Mouse (Mus musculus): ENCODE results near the gene Asna1.
A peak's percentile ranks its signal among the peaks of the same experiment; 100 is the strongest.

The Asna1 gene

GRCm38 (mm10) chr8:84989311-84989731 lies 35.8 kb downstream of the Asna1 start:
- DNase-seq (ENCODE audit: low spot score), result no peak

GRCm38 (mm10) chr8:84987903-84988302 lies 37.2 kb downstream of the Asna1 start:
- DNase-seq (ENCODE audit: low spot score), result no peak

- DNase-seq (ENCODE audit: low spot score), result no peak
Measured at GRCm38 (mm10) chr8:84987388-84987787, 37.7 kb downstream of the Asna1 start.

- DNase-seq (ENCODE audit: low spot score), result no peak
Measured at GRCm38 (mm10) chr8:84986379-84986945, 38.6 kb downstream of the Asna1 start.

GRCm38 (mm10) chr8:84985684-84986378 lies 39.2 kb downstream of the Asna1 start:
- peak; percentile 93 for DNase-seq (ENCODE audit: low spot score)

GRCm38 (mm10) chr8:84985049-84985683 lies 39.9 kb downstream of the Asna1 start:
- no peak for DNase-seq (ENCODE audit: low spot score)

GRCm38 (mm10) chr8:84984294-84985048 lies 40.6 kb downstream of the Asna1 start:
- no peak for DNase-seq (ENCODE audit: low spot score)

GRCm38 (mm10) chr8:84982499-84983011 lies 42.5 kb downstream of the Asna1 start:
- no peak for DNase-seq (ENCODE audit: low spot score)

GRCm38 (mm10) chr8:84981644-84982498 lies 43.2 kb downstream of the Asna1 start:
- DNase-seq (ENCODE audit: low spot score), result no peak

- peak; percentile 79 for DNase-seq (ENCODE audit: low spot score)
Measured at GRCm38 (mm10) chr8:84980622-84981358, 44.3 kb downstream of the Asna1 start.

- DNase-seq (ENCODE audit: low spot score), result peak; percentile 94
Measured at GRCm38 (mm10) chr8:84979599-84980421, 45.3 kb downstream of the Asna1 start.

- DNase-seq (ENCODE audit: low spot score), result peak; percentile 97
Measured at GRCm38 (mm10) chr8:84978248-84978940, 46.7 kb downstream of the Asna1 start, which contains the start of gene Junb. Gene Junb, minus strand, starts transcription at chr8:84978718.

GRCm38 (mm10) chr8:84977435-84978247 lies 47.4 kb downstream of the Asna1 start:
- DNase-seq (ENCODE audit: low spot score), result peak; percentile 70

- DNase-seq (ENCODE audit: low spot score), result no peak
Measured at GRCm38 (mm10) chr8:84976763-84977434, 48.2 kb downstream of the Asna1 start.

- peak; percentile 97 for DNase-seq (ENCODE audit: low spot score)
Measured at GRCm38 (mm10) chr8:84976031-84976762, 48.9 kb downstream of the Asna1 start.

GRCm38 (mm10) chr8:84975434-84975833 lies 49.6 kb downstream of the Asna1 start:
- peak; percentile 71 for DNase-seq (ENCODE audit: low spot score)

Data from layer of hippocampus, adult 11-12 months (tissue).